Mouse (Mus musculus) limb, embryonic 10.5 days (tissue): ENCODE measurements around the gene Ccdc110. TPM values are rescaled to one million over a fixed set of nuclear protein-coding genes. Genes with fewer than 3 reads are reported as not detected.
A peak's percentile ranks its signal among the peaks of the same experiment; 100 is the strongest.

Experiments used
- DNase-seq: peaks from one replicate; pipeline ENCODE4 v3.0.0-alpha.2; 2017; ENCODE audit warnings: low spot score
- H3K27ac ChIP-seq: fragments of 300-500 bp; sonication (generic); 2 replicates; pipeline ENCODE4 v1.5.1; 2016; ENCODE audit warnings: mild to moderate bottlenecking
- H3K27me3 ChIP-seq: fragments of 300-500 bp; sonication (generic); 2 replicates; pipeline ENCODE4 v1.6.1; 2016; ENCODE audit warnings: low read depth, mild to moderate bottlenecking; ENCODE audit not compliant: poor library complexity, severe bottlenecking
- H3K36me3 ChIP-seq: fragments of 300-500 bp; sonication (generic); 2 replicates; pipeline ENCODE4 v1.6.1; 2016; ENCODE audit warnings: mild to moderate bottlenecking, moderate library complexity
- H3K4me1 ChIP-seq: fragments of 300-500 bp; sonication (generic); 2 replicates; pipeline ENCODE4 v1.6.1; 2016
- H3K4me3 ChIP-seq: fragments of 300-500 bp; sonication (generic); 2 replicates; pipeline ENCODE4 v1.5.1; 2016; ENCODE audit warnings: mild to moderate bottlenecking, moderate library complexity
- H3K9me3 ChIP-seq: fragments of 300-500 bp; sonication (generic); replicated peaks from 2 replicates; pipeline ENCODE4 v1.6.1; 2016; ENCODE audit warnings: mild to moderate bottlenecking
- WGBS: fragments of 180-500 bp; shearing (Covaris S2); methylation state at CpG from one replicate; pipeline ENCODE4 v1.1.7; 2016; 5-methylcytosine and 5-hydroxymethylcytosine counted together
- polyA plus RNA-seq: library from polyadenylated mRNA; unstranded; fragments of >200 nt; fragmentation: Nextera tagmentation; extraction: Ambion mirVana; gene quantifications from 2 replicates; pipeline ENCODE4 v1.2.1, GENCODE M21; 2016

Ccdc110 gene
- polyA plus RNA-seq, 1 experiment from 2014 or later, result not detected

GRCm38 (mm10) chr8:45918891-45919290 is 15.5 kb upstream of the Ccdc110 start:
- no peak overlapping the region for H3K27ac ChIP-seq
- no peaks in the 10 kb centered on the region for H3K9me3 ChIP-seq
- no peak for DNase-seq
- peaks cover 6% of the 10 kb centered on the region for H3K4me1 ChIP-seq
- WGBS, result 92% methylated on average over 15 of the region's 15 CpGs
- H3K4me3 ChIP-seq, result no peak overlapping the region
- no peaks in the 10 kb centered on the region for H3K36me3 ChIP-seq
- H3K27me3 ChIP-seq, result no peaks in the 10 kb centered on the region

GRCm38 (mm10) chr8:45920392-45920791 is 14.0 kb upstream of the Ccdc110 start:
- no peak overlapping the region for H3K4me3 ChIP-seq
- no peak overlapping the region for H3K27ac ChIP-seq
- peaks cover 6% of the 10 kb centered on the region for H3K4me1 ChIP-seq
- no peaks in the 10 kb centered on the region for H3K36me3 ChIP-seq
- DNase-seq, result no peak
- WGBS, result 93% methylated on average over 7 of the region's 7 CpGs
- no peaks in the 10 kb centered on the region for H3K9me3 ChIP-seq
- H3K27me3 ChIP-seq, result no peaks in the 10 kb centered on the region

GRCm38 (mm10) chr8:45922116-45922515 is 12.3 kb upstream of the Ccdc110 start:
- H3K27me3 ChIP-seq, result no peaks in the 10 kb centered on the region
- H3K27ac ChIP-seq, result no peak overlapping the region
- H3K4me1 ChIP-seq, result peaks cover 2% of the 10 kb centered on the region
- no peak overlapping the region for H3K4me3 ChIP-seq
- 98% methylated on average over 7 of the region's 7 CpGs for WGBS
- H3K9me3 ChIP-seq, result no peaks in the 10 kb centered on the region
- no peak for DNase-seq
- no peaks in the 10 kb centered on the region for H3K36me3 ChIP-seq

- Histone ChIP-seq H3K4me1 (peaks cover 6% of the 10 kb centered on the region; the same call in 1 of the 2 replicates), H3K4me3 (no peak overlapping the region)
- WGBS, result 89% methylated on average over 9 of the region's 9 CpGs
These were observed 2.6 kb downstream of the Ccdc110 start for GRCm38 (mm10) chr8:45936986-45937385.

GRCm38 (mm10) chr8:45946283-45946682 is 11.9 kb downstream of the Ccdc110 start:
- WGBS, result 94% methylated on average over 4 of the region's 4 CpGs

More at GRCm38 (mm10) chr8:45936986-45937385, 2.6 kb downstream of the Ccdc110 start:
- DNase-seq, result no peak
- H3K9me3 ChIP-seq, result no peaks in the 10 kb centered on the region
- H3K36me3 ChIP-seq, result no peaks in the 10 kb centered on the region
- H3K27ac ChIP-seq, result no peak overlapping the region
- H3K27me3 ChIP-seq, result no peaks in the 10 kb centered on the region

GRCm38 (mm10) chr8:45950622-45951021 is 16.2 kb downstream of the Ccdc110 start:
- Histone ChIP-seq H3K4me3 (no peak overlapping the region), H3K27me3 (no peaks in the 10 kb centered on the region), H3K27ac (no peak overlapping the region), H3K9me3 (no peaks in the 10 kb centered on the region), H3K4me1 (no peaks in the 10 kb centered on the region), H3K36me3 (no peaks in the 10 kb centered on the region)
- WGBS, result 59% methylated on average over 2 of the region's 2 CpGs
- no peak for DNase-seq

More at GRCm38 (mm10) chr8:45946283-45946682, 11.9 kb downstream of the Ccdc110 start:
- Histone ChIP-seq H3K27ac (no peak overlapping the region), H3K4me1 (no peaks in the 10 kb centered on the region), H3K4me3 (no peak overlapping the region), H3K9me3 (no peaks in the 10 kb centered on the region), H3K36me3 (no peaks in the 10 kb centered on the region), H3K27me3 (no peaks in the 10 kb centered on the region)
- DNase-seq, result no peak

- H3K4me3 ChIP-seq, result no peak overlapping the region
- no peak overlapping the region for H3K27ac ChIP-seq
- H3K36me3 ChIP-seq, result no peaks in the 10 kb centered on the region
- H3K4me1 ChIP-seq, result peaks cover 16% of the 10 kb centered on the region
- 93% methylated on average over 12 of the region's 12 CpGs for WGBS
- no peaks in the 10 kb centered on the region for H3K27me3 ChIP-seq
- no peaks in the 10 kb centered on the region for H3K9me3 ChIP-seq
- DNase-seq, result no peak
These were observed 36.5 kb downstream of the Ccdc110 start for GRCm38 (mm10) chr8:45970894-45971293.

- no peak for DNase-seq
- no peaks in the 10 kb centered on the region for H3K9me3 ChIP-seq
- peaks cover 20% of the 10 kb centered on the region for H3K4me1 ChIP-seq
- WGBS, result 77% methylated on average over 8 of the region's 8 CpGs
- H3K4me3 ChIP-seq, result peak overlapping the region; percentile 72; the same call in 1 of the 2 replicates
- peak overlapping the region; percentile 86; the same call in 1 of the 2 replicates for H3K27ac ChIP-seq
- H3K27me3 ChIP-seq, result no peaks in the 10 kb centered on the region
- H3K36me3 ChIP-seq, result peaks cover 12% of the 10 kb centered on the region
These were observed 39.6 kb downstream of the Ccdc110 start for GRCm38 (mm10) chr8:45973988-45974505.

- Histone ChIP-seq H3K36me3 (peaks cover 20% of the 10 kb centered on the region), H3K9me3 (no peaks in the 10 kb centered on the region), H3K27ac (peak within 1 kb of the TSS; percentile 86), H3K4me1 (peaks cover 20% of the 10 kb centered on the region), H3K4me3 (peak within 1 kb of the TSS; percentile 72), H3K27me3 (no peaks in the 10 kb centered on the region)
- peak; percentile 99 for DNase-seq
- WGBS, result 1% methylated on average over 57 of the region's 57 CpGs
These were observed 40.9 kb downstream of the Ccdc110 start, which contains the start of the genes 1700029J07Rik and Ufsp2 for GRCm38 (mm10) chr8:45975126-45975836. 1700029J07Rik (minus strand) TSS chr8:45975252. Ufsp2 (plus strand) TSS chr8:45975528.

- Histone ChIP-seq H3K27me3 (no peaks in the 10 kb centered on the region), H3K4me3 (peak overlapping the region; percentile 72), H3K27ac (peak overlapping the region; percentile 86), H3K9me3 (no peaks in the 10 kb centered on the region), H3K36me3 (peaks cover 25% of the 10 kb centered on the region), H3K4me1 (peaks cover 20% of the 10 kb centered on the region)
- WGBS, result 73% methylated on average over 11 of the region's 11 CpGs
- DNase-seq, result no peak
These were observed 41.5 kb downstream of the Ccdc110 start for GRCm38 (mm10) chr8:45975837-45976468.

GRCm38 (mm10) chr8:45986665-45987064 is 52.2 kb downstream of the Ccdc110 start:
- no peak for DNase-seq
- no peaks in the 10 kb centered on the region for H3K9me3 ChIP-seq
- H3K4me3 ChIP-seq, result no peak overlapping the region
- H3K27me3 ChIP-seq, result no peaks in the 10 kb centered on the region
- peaks cover 7% of the 10 kb centered on the region for H3K4me1 ChIP-seq
- peak overlapping the region; percentile 61 for H3K27ac ChIP-seq
- 89% methylated on average over 3 of the region's 3 CpGs for WGBS
- peaks cover 52% of the 10 kb centered on the region for H3K36me3 ChIP-seq

GRCm38 (mm10) chr8:45988189-45988588 is 53.8 kb downstream of the Ccdc110 start:
- Histone ChIP-seq H3K4me3 (no peak overlapping the region), H3K36me3 (peaks cover 45% of the 10 kb centered on the region), H3K27me3 (no peaks in the 10 kb centered on the region), H3K27ac (no peak overlapping the region), H3K9me3 (no peaks in the 10 kb centered on the region), H3K4me1 (peaks cover 7% of the 10 kb centered on the region)
- 65% methylated on average over 2 of the region's 2 CpGs for WGBS
- no peak for DNase-seq
